Mouse (Mus musculus) megakaryocyte-erythroid progenitor cell, adult 5-6 weeks (primary cell): ENCODE data around the gene St6galnac6. TPM values are rescaled to one million over a fixed set of nuclear protein-coding genes. Genes with fewer than 3 reads are reported as not detected.

ENCODE experiments used
- ATAC-seq: replicated peaks from 2 replicates; pipeline ENCODE4 v1.8.0; 2016; ENCODE audit warnings: mild to moderate bottlenecking, inconsistent platforms; ENCODE audit not compliant: severe bottlenecking, poor library complexity, low FRiP score, low TSS enrichment
- total RNA-seq, 2 experiments: library from RNA; stranded (forward) in 1 of 2; stranded (reverse) in 1 of 2; fragments of 200-1000, 215-1000 nt in 1 of 2; fragments of >200 nt in 1 of 2; fragmentation: Nextera tagmentation in 1 of 2; gene quantifications; 2 replicates each; pipeline ENCODE4 v1.2.3; 2014 to 2017

The St6galnac6 gene
- total RNA-seq, 2 experiments from 2014 or later, result 6.5 to 19.1 TPM

- ATAC-seq, result no peak
Observed at GRCm38 (mm10) chr2:32608778-32609435, 9.4 kb downstream of the St6galnac6 start.

GRCm38 (mm10) chr2:32610610-32611229 lies 11.2 kb downstream of the St6galnac6 start:
- no peak for ATAC-seq

GRCm38 (mm10) chr2:32612274-32612673 lies 12.8 kb downstream of the St6galnac6 start:
- ATAC-seq, result no peak

GRCm38 (mm10) chr2:32617109-32617508 lies 17.6 kb downstream of the St6galnac6 start:
- no peak for ATAC-seq

DNA sequence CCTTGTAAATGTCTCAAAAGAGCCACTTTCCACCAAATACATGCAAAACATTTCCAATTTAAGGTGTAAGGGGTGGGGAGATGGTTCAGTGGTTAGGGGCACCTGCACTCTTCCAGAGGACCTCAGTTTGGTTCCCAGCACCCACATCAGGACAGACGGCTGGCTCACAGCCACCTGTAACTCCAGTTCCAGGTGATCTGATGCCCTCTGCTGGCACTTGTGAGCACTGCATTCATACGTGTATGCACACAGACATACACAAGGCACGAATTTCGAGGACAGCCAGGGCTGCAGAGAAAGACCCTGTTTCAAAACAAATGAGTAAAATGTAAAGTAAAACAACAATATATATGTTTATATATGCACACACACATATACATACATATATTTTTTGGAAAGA lies 18.1 kb downstream of the St6galnac6 start:
- ATAC-seq, result no peak

DNA sequence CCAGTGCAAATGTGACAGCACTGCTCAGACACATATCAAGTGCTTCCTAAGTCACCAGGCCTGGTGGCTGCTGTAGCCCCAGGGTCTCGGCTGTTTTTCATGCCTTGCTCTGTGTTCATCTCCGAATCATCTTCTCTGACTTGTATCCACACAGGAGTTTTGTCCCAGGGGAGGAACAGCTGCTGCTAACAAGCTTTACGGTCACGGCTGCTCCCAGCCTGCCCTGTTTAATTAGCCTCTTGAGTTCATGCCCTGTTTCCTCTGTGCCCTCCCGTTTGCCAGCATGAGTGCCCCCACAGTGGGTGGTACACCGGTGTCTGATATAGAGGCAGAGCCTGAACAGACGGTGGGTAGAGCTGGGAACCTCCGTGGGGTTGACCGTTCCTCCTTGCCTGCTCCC lies 18.5 kb downstream of the St6galnac6 start:
- ATAC-seq, result no peak

DNA sequence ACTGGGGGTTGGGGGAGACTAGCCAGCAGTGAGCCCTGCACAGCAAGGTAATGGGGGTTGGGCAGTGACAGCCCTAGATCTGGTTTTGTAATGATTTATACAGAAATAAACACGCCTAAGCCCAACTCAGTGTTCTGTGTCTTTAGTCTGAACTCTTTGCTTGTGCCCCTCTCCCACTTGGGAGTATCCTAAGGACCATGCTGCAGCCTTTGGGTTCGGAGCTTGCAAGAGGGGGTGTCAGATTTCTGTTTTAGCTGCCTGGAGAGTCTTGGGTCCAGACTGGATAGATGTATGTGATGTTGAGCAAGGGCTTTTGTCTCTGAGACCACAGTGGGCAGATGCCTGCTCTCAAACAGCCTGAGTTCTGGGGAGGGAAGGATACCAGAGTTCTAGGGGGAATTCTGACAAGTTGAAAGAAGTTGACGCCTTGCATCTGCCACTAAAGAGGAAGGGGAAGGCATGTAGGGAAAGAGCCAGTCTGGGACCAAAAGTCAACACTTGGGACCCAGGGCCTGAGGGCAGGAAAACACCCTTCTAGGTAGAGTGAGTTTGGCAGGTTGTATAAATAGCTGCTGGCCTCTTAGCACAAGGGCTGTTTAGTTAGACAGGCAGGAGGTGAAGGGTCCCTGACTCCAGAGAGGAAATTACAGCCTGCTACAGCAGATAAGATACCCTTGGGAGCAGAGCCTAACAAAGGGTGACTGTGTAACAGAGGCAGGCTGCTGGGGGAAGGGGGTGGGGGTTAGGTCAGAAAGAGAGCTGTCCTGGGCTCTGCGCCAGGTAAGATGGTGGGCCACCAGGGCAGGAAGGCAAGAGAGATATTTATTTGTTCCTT lies 21.4 kb downstream of the St6galnac6 start:
- ATAC-seq, result peak; percentile 64

DNA sequence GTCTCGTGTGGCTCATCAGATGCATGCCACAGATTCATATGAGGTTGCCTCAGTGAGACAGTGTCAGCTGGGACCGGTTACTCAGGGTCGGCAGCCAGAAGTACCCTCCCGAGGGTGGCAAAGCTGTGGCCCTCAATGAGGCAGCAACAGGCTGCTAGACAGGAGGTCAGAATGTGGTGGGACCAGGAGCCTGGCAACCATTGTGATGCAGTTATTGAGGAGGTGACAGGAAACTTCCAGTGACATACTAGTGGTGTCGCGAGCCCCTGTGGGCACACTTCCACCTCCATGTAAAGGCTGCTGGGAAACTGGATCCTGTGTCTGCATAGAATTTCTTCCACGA lies 22.0 kb downstream of the St6galnac6 start, which contains the start of gene Ak1:
TSS of gene Ak1 (plus strand) at position 242 of the 343 bp plus-strand sequence.
- no peak; the same call in 1 of the 2 replicates for ATAC-seq

- ATAC-seq, result no peak
Observed at GRCm38 (mm10) chr2:32624111-32624748, 24.7 kb downstream of the St6galnac6 start.

DNA sequence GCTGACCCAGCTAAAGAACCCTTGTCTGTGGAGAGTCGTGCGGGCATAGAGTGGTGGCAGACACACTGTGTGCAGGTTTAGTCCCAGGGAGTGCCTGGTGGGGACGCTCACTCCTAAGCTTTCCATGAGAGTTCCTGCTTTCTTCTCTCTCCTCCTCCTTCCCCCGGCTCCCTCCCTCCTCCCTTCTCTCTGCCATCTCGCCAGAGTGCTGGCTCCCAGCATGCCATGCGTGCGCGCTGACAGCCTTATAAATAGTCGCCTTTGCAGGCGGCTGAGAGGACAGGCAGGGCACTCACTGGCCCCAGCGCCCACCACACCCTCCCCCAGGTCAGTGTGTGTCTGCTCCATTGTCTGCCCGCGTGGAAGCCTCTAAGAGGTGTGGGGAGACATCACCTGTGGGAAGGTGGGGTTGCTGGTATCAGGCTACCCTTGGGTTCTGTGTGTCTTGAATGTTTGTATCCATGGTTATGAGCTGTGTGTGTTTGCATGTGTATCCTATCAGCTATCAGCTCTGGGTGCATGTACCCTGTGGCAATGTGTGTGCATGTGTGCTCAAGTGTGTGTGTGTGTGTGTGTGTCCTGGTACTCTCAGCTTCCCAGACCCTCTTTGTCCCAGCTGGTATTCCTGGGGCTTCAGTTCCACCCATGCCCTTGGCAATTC lies 25.8 kb downstream of the St6galnac6 start:
- ATAC-seq, result 0 out of 2 replicates have a peak, but pooled peaks have one; percentile 8

- ATAC-seq, result no peak
Observed at GRCm38 (mm10) chr2:32625873-32626694, 26.6 kb downstream of the St6galnac6 start.

DNA sequence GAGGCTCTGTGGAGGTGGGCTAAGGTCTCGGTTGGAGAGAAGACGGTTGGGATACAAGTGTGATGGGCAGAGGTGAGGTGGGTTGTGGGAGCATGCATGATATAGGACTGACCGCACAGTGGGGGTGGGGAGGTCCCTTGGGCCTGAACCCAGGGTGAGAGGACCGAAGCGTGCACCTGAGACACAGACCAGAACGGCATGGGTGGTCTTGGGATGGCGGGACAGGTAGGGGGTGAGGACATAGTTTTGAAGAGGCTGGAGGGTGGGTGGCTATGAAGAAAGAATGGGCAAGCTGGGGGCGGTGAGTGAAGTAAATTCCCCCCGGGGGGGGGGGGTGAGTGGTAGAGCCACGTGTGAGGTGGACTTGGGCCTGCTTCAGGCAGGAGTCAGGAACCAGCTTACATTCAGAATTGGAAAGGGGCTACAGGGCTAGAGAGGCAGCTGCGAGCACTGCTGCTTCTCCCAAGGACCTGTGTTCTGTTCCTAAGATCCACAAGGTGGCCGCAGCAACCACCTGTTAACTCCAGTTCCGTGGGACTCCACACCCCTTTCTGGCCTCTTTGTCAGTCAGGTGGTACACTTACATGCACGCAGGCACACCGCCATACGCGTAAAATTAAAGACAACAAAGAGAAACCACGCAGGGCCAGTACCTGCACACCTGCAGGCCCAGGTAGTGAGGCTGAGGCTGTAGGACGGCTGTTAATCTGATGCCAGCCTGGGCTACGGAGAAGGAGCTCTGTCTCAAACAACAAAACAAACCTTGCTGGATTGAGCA lies 27.9 kb downstream of the St6galnac6 start:
- no peak for ATAC-seq

DNA sequence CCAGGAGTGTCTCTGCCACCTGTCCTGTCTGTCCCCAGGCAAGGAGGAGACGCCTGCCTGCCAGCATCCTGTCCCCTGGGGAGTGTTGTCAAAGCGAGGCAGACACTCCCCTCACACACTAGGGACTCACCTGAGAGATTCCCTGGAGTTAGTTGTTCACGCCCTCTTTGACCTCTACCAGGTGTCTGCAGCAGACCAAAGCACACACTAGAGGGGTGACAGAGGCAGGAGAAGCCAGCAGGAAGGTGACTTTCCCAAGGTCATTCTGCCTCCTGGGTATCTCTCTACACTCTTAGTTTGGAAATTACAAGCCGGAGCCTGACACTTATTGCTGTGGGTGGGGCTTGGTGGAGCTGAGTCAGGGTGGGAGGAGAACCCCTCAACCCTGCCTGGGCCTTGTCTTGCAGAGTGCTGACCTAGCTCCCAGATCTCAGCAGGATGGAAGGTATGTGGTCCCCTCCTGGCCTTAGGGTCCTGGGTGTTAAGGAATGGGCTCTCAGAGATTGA lies 28.6 kb downstream of the St6galnac6 start:
- ATAC-seq, result no peak

- no peak for ATAC-seq
Observed at GRCm38 (mm10) chr2:32628729-32629128, 29.2 kb downstream of the St6galnac6 start.

DNA sequence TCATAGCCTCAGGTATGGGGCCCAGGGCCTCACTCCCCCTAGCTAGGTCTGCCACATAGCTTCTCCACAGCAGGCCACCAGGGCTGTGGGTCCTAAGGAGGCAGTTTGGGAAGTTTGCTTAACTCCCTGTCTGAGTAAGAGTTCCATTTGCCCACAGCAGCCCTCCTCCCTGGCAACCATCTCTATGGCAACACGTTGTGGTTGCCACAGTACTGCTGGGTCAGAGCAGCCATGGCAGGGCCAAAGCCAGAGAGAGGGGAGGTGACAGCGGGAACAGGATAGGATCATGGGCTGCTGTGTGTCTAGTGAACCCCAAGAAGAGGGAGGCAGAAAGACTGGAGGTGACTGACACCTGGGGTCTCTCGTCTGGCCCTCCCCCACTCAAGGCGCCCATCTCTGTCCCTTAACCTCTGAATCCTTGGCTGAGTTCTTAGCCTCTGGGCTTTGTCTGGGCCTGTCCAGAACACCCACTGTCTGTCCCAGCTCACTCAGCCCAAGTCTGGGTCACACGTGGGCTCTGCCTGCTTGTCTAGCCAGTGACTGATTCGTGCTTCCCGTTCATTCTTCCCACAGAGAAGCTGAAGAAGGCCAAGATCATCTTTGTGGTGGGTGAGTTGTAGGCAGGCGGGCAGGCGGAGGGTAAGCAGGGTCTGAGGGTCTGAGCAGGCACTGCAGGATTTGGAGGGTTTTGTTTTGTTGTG lies 29.9 kb downstream of the St6galnac6 start:
- ATAC-seq, result no peak

GRCm38 (mm10) chr2:32630036-32630435 lies 30.5 kb downstream of the St6galnac6 start:
- ATAC-seq, result no peak

DNA sequence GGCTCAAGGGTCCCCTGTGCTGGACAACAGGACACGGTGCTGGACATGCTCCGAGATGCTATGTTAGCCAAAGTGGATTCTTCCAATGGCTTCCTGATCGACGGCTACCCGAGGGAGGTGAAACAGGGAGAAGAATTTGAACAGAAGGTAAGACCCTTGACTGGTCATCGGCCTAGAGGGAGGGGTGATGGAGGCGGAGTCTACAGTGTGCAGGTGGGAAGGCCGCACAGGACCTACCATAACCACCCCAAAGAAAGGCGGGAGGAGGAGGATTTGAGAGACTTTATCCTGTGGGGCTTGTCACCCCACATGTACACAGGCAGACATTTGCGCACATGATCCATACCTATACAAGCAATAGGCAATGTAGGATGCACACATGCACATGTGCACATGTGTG lies 31.5 kb downstream of the St6galnac6 start:
- no peak for ATAC-seq
